In genomic region chr14:59806910-59807309, GRCm38 (mm10) we compare ENCODE assay signal across 13 mouse cellular contexts.
DNase-seq lines count a peak whose midpoint lies in the region; ATAC-seq and TF ChIP-seq lines count a peak whose summit lies in the region.
"Had no signal": no experiment of that assay in that cellular context is flagged by ENCODE, and none has a peak within 500 bp of the region (broad histone marks: within the 10 kb centered on the region; RNA-seq: fewer than 3 reads in every experiment).

No protein-coding gene starts in this region.

- H3K27me3 ChIP-seq in forebrain, embryonic 16.5 days (replicated peaks; ENCODE audit: control insufficient read depth, insufficient read depth, low read length) = no peaks in the 10 kb centered on the region
- no peaks in the 10 kb centered on the region for H3K27me3 ChIP-seq in forebrain, embryonic 13.5 days
- H3K27me3 ChIP-seq in midbrain, embryonic 14.5 days (ENCODE audit: control insufficient read depth, insufficient read depth, low read length) = no peaks in the 10 kb centered on the region
- no peaks in the 10 kb centered on the region for H3K27me3 ChIP-seq in midbrain, embryonic 16.5 days (ENCODE audit: control insufficient read depth, insufficient read depth, low read depth, low read length)
- H3K27me3 ChIP-seq in embryonic facial prominence, embryonic 15.5 days = no peaks in the 10 kb centered on the region
- no peaks in the 10 kb centered on the region for H3K27me3 ChIP-seq in small intestine, adult 2 months (ENCODE audit: control insufficient read depth, insufficient read depth, low read length)
- no peaks in the 10 kb centered on the region for H3K27me3 ChIP-seq in heart, embryonic 11.5 days (ENCODE audit: control insufficient read depth, insufficient read depth, low read length)
- H3K27me3 ChIP-seq: CH12.LX; neural tube, embryonic 12.5 days had no signal

- H3K9ac ChIP-seq in forebrain, embryonic 16.5 days (replicated peaks; ENCODE audit: low read depth, low read length) = no peak overlapping the region
- no peak overlapping the region for H3K9ac ChIP-seq in forebrain, embryonic 13.5 days
- H3K9ac ChIP-seq in midbrain, embryonic 14.5 days (replicated peaks; ENCODE audit: low read length) = no peak overlapping the region
- H3K9ac ChIP-seq in midbrain, embryonic 16.5 days (ENCODE audit: low read depth, low read length) = no peak overlapping the region
- H3K9ac ChIP-seq in embryonic facial prominence, embryonic 15.5 days = no peak overlapping the region
- no peak overlapping the region for H3K9ac ChIP-seq in heart, embryonic 11.5 days (ENCODE audit: low read depth, low read length)
- H3K9ac ChIP-seq: neural tube, embryonic 12.5 days had no signal

- no peaks in the 10 kb centered on the region; the same call in 1 of the 2 replicates for H3K4me1 ChIP-seq in forebrain, embryonic 16.5 days (replicated peaks; ENCODE audit: control insufficient read depth, insufficient read depth, low read length)
- peaks cover 9% of the 10 kb centered on the region for H3K4me1 ChIP-seq in forebrain, embryonic 13.5 days
- H3K4me1 ChIP-seq in midbrain, embryonic 14.5 days (ENCODE audit: control insufficient read depth, insufficient read depth, low read length) = no peaks in the 10 kb centered on the region
- H3K4me1 ChIP-seq in midbrain, embryonic 16.5 days (ENCODE audit: control insufficient read depth, insufficient read depth, low read length) = no peaks in the 10 kb centered on the region
- H3K4me1 ChIP-seq in embryonic facial prominence, embryonic 15.5 days = 0 out of 2 replicates have a peak, but pooled peaks cover 7% of the 10 kb centered on the region
- H3K4me1 ChIP-seq in small intestine, adult 2 months (ENCODE audit: control insufficient read depth, insufficient read depth, insufficient read length, low read length) = peaks cover 14% of the 10 kb centered on the region
- no peaks in the 10 kb centered on the region for H3K4me1 ChIP-seq in heart, embryonic 11.5 days (ENCODE audit: control insufficient read depth, insufficient read depth, low read length)
- H3K4me1 ChIP-seq: neural tube, embryonic 12.5 days had no signal

- no peaks in the 10 kb centered on the region for H3K9me3 ChIP-seq in forebrain, embryonic 16.5 days (ENCODE audit: control insufficient read depth, low read length)
- H3K9me3 ChIP-seq in forebrain, embryonic 13.5 days (replicated peaks) = no peaks in the 10 kb centered on the region
- no peaks in the 10 kb centered on the region for H3K9me3 ChIP-seq in midbrain, embryonic 14.5 days (ENCODE audit: control insufficient read depth, low read length)
- H3K9me3 ChIP-seq in midbrain, embryonic 16.5 days (replicated peaks; ENCODE audit: control insufficient read depth, low read length, poor library complexity, severe bottlenecking) = no peaks in the 10 kb centered on the region
- H3K9me3 ChIP-seq in embryonic facial prominence, embryonic 15.5 days (replicated peaks) = no peaks in the 10 kb centered on the region
- peaks cover 5% of the 10 kb centered on the region; the same call in 1 of the 2 replicates for H3K9me3 ChIP-seq in heart, embryonic 11.5 days (replicated peaks; ENCODE audit: control insufficient read depth, low read length)

- H3K36me3 ChIP-seq in forebrain, embryonic 16.5 days (ENCODE audit: control insufficient read depth, insufficient read depth) = no peaks in the 10 kb centered on the region
- H3K36me3 ChIP-seq in forebrain, embryonic 13.5 days (ENCODE audit: poor library complexity, severe bottlenecking) = no peaks in the 10 kb centered on the region
- no peaks in the 10 kb centered on the region for H3K36me3 ChIP-seq in midbrain, embryonic 14.5 days (ENCODE audit: control insufficient read depth, insufficient read depth, low read length)
- H3K36me3 ChIP-seq in midbrain, embryonic 16.5 days (ENCODE audit: control insufficient read depth, insufficient read depth, low read length) = no peaks in the 10 kb centered on the region
- H3K36me3 ChIP-seq in embryonic facial prominence, embryonic 15.5 days = no peaks in the 10 kb centered on the region
- no peaks in the 10 kb centered on the region for H3K36me3 ChIP-seq in small intestine, adult 2 months (ENCODE audit: control insufficient read depth, insufficient read depth, low read length)
- H3K36me3 ChIP-seq in heart, embryonic 11.5 days (ENCODE audit: control insufficient read depth, insufficient read depth, low read length) = no peaks in the 10 kb centered on the region
- H3K36me3 ChIP-seq: neural tube, embryonic 12.5 days had no signal

- H3K27ac ChIP-seq in forebrain, embryonic 16.5 days (ENCODE audit: low read length) = no peak overlapping the region
- H3K27ac ChIP-seq in forebrain, embryonic 13.5 days = no peak overlapping the region
- H3K27ac ChIP-seq in midbrain, embryonic 14.5 days (replicated peaks; ENCODE audit: low read depth, low read length) = no peak overlapping the region
- H3K27ac ChIP-seq in midbrain, embryonic 16.5 days (ENCODE audit: low read length) = no peak overlapping the region
- no peak overlapping the region for H3K27ac ChIP-seq in embryonic facial prominence, embryonic 15.5 days (replicated peaks)
- peak overlapping the region; percentile 38 for H3K27ac ChIP-seq in small intestine, adult 2 months (ENCODE audit: insufficient read depth, low read depth, low read length)
- H3K27ac ChIP-seq in heart, embryonic 11.5 days (ENCODE audit: low read depth, low read length) = no peak overlapping the region
- H3K27ac ChIP-seq: left cerebral cortex, adult 2 months; macrophage; neural tube, embryonic 12.5 days had no signal

- no peak for TF ChIP-seq POLR2A in small intestine, adult 2 months (IDR thresholded peaks at IDR 0.05; ENCODE audit: low read depth, low read length)

- TF ChIP-seq CTCF in small intestine, adult 2 months (IDR thresholded peaks at IDR 0.05; ENCODE audit: extremely low read depth, insufficient read length, insufficient replicate concordance, low read depth, low read length) = no peak

- H3K4me2 ChIP-seq in forebrain, embryonic 16.5 days (ENCODE audit: low read length) = no peak overlapping the region
- H3K4me2 ChIP-seq in forebrain, embryonic 13.5 days = no peak overlapping the region
- H3K4me2 ChIP-seq in midbrain, embryonic 14.5 days (ENCODE audit: low read length) = no peak overlapping the region
- no peak overlapping the region for H3K4me2 ChIP-seq in midbrain, embryonic 16.5 days (ENCODE audit: low read length)
- no peak overlapping the region for H3K4me2 ChIP-seq in embryonic facial prominence, embryonic 15.5 days (replicated peaks)
- H3K4me2 ChIP-seq in heart, embryonic 11.5 days = no peak overlapping the region
- H3K4me2 ChIP-seq: neural tube, embryonic 12.5 days had no signal

- WGBS in forebrain, embryonic 16.5 days = 31% methylated on average over 4 of the region's 4 CpGs
- 49% methylated on average over 4 of the region's 4 CpGs for WGBS in forebrain, embryonic 13.5 days
- 64% methylated on average over 4 of the region's 4 CpGs for WGBS in midbrain, embryonic 14.5 days
- WGBS in midbrain, embryonic 16.5 days = 54% methylated on average over 4 of the region's 4 CpGs
- WGBS in embryonic facial prominence, embryonic 15.5 days = 36% methylated on average over 4 of the region's 4 CpGs
- WGBS in small intestine, adult 2 months = 14% methylated on average over 4 of the region's 4 CpGs
- 57% methylated on average over 4 of the region's 4 CpGs for WGBS in heart, embryonic 11.5 days (ENCODE audit: insufficient replicate concordance)

- H3K4me3 ChIP-seq in forebrain, embryonic 16.5 days (replicated peaks; ENCODE audit: low read length) = no peak overlapping the region
- H3K4me3 ChIP-seq in forebrain, embryonic 13.5 days = no peak overlapping the region
- no peak overlapping the region for H3K4me3 ChIP-seq in midbrain, embryonic 14.5 days (replicated peaks; ENCODE audit: low read depth, low read length)
- no peak overlapping the region for H3K4me3 ChIP-seq in midbrain, embryonic 16.5 days (ENCODE audit: low read depth, low read length)
- H3K4me3 ChIP-seq in embryonic facial prominence, embryonic 15.5 days (replicated peaks) = no peak overlapping the region
- no peak overlapping the region for H3K4me3 ChIP-seq in small intestine, adult 2 months (ENCODE audit: low read depth, low read length)
- no peak overlapping the region for H3K4me3 ChIP-seq in heart, embryonic 11.5 days (ENCODE audit: low read depth, low read length)
- H3K4me3 ChIP-seq: left cerebral cortex, adult 2 months; neural tube, embryonic 12.5 days had no signal

- peak; percentile 58; the same call in 1 of the 2 replicates for ATAC-seq in forebrain, embryonic 16.5 days
- ATAC-seq in forebrain, embryonic 13.5 days = no peak
- no peak for ATAC-seq in midbrain, embryonic 14.5 days (ENCODE audit: low FRiP score, low TSS enrichment)
- ATAC-seq in midbrain, embryonic 16.5 days = no peak
- ATAC-seq in embryonic facial prominence, embryonic 15.5 days (ENCODE audit: insufficient number of reproducible peaks, low FRiP score, low TSS enrichment, low read depth) = peak; percentile 69
- ATAC-seq in heart, embryonic 11.5 days (replicated peaks; ENCODE audit: insufficient number of reproducible peaks, low FRiP score, low TSS enrichment) = no peak

- DNase-seq in midbrain, embryonic 14.5 days = peak; percentile 21
- DNase-seq in spleen, postnatal 10 days (ENCODE audit: low spot score in 2 of 2) = no peak
- DNase-seq: cerebellum, adult 9-11 months had no signal

Comparison
In these comparisons a context has a peak if more than half of its experiments do, and no peak if none do; other contexts are left out.
1. ATAC-seq: peak in forebrain, embryonic 16.5 days (single experiment) and embryonic facial prominence, embryonic 15.5 days (single experiment); none in forebrain, embryonic 13.5 days (single experiment), midbrain, embryonic 14.5 days (single experiment), midbrain, embryonic 16.5 days (single experiment) and heart, embryonic 11.5 days (single experiment).